Mouse (Mus musculus) common myeloid progenitor, adult 5-6 weeks (primary cell): ENCODE measurements at regions not wholly inside any gene's neighbourhood (a gene's known extent, or its start where the extent isn't known, plus 50 kb on each side); places are given as distances from the start of the nearest gene placed in this dataset.
"Not testable (repeated sequence)": the region's sequence is repeated elsewhere in the genome, so short reads cannot be mapped to it uniquely, and the experiment has no call there.

ENCODE experiments used
- ATAC-seq: replicated peaks from 2 replicates; pipeline ENCODE4 v1.8.0; 2016; ENCODE audit warnings: low read depth, mild to moderate bottlenecking, moderate TSS enrichment, inconsistent platforms; ENCODE audit not compliant: poor library complexity, severe bottlenecking

DNA sequence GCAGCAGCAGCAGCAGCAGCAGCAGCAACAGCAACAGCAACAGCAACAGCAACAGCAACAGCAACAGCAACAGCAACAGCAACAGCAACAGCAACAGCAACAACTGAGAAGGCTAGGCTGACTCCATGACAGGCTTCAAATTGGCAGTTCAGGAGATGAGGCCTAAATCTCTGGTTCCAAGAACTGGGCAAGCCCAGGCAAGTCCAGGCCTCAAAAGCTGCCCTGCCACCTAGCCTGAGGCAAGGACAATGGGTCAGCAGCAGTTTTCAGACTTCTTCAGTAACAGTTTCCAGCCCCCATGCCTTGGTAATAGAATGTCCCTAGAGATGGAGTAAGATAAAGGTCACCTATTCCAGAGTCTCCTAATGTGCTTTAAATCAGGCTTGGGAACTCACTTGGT is 158.1 kb downstream of the Spata19 start:
- ATAC-seq: not testable (repeated sequence)

DNA sequence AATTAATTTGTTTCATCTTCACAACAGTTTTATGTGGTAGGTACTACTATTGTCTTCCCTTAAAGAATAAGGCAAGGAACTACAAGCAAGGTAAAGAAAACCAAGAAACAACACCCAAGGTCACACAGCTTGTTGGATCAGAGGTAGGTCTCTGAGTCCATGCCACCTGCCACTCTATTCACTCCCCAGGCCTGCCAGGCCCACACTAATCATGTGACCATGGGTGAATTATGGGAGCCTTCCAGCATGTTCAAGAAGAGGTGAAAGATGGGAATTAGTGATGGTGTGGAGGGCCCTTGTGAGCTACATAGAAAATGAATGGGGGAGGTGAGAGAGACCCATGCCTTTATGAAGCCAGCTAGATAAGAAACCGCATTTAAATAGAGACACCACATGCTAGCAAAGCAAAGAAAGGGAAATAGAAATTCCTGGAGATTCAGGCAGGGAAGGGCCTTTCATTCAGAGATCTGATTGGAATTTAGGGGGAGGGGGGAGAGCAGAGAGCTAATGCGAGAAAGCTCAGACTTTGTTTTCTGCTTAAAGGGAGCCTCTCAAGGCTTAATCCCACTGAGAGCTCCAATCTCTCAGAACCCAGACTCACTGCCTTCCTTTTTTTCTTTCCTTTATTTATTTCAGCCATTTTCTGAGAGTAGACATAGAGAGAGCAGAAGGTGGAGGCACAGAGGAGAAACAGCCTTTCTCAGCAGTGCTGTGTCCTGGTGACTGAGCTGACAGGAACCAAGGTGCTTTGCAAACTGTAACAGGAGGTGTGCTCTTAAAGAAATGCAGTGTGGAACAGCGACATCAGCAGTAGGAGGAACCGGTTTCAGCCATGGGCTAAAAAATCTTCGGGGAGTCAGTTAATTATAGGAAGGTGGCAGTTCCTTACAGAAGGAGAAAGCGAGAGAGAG is 160.0 kb downstream of the Spata19 start:
- ATAC-seq: no peak

DNA sequence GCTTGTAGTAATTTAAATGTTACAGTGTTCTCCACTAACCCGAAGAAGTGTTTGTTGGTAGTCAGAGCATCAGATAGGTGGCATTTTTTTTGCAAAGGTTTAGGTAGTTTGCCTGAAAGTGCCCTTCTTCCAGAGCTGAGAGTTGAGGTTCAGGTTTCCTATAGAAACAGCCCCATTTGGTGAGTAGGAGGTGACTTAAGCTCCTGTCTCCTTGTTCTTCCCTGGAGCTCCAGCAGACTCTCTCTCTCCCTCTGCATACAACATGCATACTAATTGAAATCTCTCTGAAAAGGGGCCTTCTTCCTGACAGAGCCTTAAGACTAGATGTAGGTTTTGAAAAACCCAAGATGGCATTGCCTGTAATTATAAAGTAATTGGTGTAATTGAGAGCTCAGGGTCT is 161.3 kb downstream of the Spata19 start:
- no peak for ATAC-seq

DNA sequence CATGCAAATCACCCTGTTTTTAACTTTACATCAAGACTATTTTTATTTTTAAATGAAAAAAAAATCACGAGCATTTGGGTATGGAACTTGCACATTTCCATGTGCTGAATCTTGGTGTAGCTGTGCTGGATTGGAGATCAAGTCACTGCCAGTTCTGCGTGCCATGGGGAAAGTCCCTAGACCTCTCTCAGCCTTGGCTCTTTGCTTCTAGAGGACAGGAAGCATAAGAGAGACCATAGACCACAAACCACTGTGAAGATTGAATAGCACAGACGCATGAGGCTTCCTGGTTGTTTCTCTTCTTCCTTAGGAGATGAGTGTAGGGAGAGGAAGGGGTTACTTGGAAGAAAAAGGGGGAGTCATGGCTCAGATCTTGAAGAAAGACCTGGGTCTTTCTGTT is 161.7 kb downstream of the Spata19 start:
- no peak for ATAC-seq

- ATAC-seq: no peak
These were observed 171.9 kb downstream of the Spata19 start for GRCm38 (mm10) chr9:27568372-27569053.

- no peak for ATAC-seq
These were observed 172.4 kb downstream of the Spata19 start for GRCm38 (mm10) chr9:27569054-27569387.

- no peak for ATAC-seq
These were observed 173.3 kb upstream of the Opcml start for GRCm38 (mm10) chr9:27617096-27617839.

DNA sequence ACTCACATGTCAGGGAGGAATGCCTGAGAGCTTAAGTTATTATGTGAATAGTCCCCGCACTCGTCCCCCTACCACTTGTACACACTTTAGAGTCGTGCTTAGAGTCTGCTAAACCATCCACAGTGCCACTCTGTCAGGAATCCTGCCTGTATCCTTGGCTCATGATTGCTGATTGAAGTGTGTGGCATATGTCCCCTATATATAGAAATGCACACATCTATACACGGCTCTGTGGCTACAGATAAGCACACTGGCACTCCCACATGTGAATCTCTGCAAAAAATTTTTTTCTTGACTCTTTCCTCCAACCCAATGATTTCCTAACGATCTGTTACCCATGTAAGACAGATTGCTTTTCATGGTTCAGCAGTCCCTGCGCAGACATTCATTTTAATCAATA is 155.7 kb upstream of the Opcml start:
- ATAC-seq: no peak

GRCm38 (mm10) chr9:27640611-27641010 is 150.0 kb upstream of the Opcml start:
- no peak for ATAC-seq

GRCm38 (mm10) chr9:27643312-27643711 is 147.3 kb upstream of the Opcml start:
- ATAC-seq: no peak

- ATAC-seq: no peak
These were observed 146.7 kb upstream of the Opcml start for GRCm38 (mm10) chr9:27643916-27644315.

- ATAC-seq: no peak
These were observed 145.1 kb upstream of the Opcml start for GRCm38 (mm10) chr9:27645435-27645834.

- no peak for ATAC-seq
These were observed 144.5 kb upstream of the Opcml start for GRCm38 (mm10) chr9:27646100-27646499.

- no peak for ATAC-seq
These were observed 143.6 kb upstream of the Opcml start for GRCm38 (mm10) chr9:27646956-27647355.

- ATAC-seq: no peak
These were observed 132.6 kb upstream of the Opcml start for GRCm38 (mm10) chr9:27658001-27658400.

- ATAC-seq: no peak
These were observed 128.9 kb upstream of the Opcml start for GRCm38 (mm10) chr9:27661431-27662300.

- no peak for ATAC-seq
These were observed 127.3 kb upstream of the Opcml start for GRCm38 (mm10) chr9:27663230-27663629.

- 0 out of 2 replicates have a peak, but pooled peaks have one; percentile 25 for ATAC-seq
These were observed 124.9 kb upstream of the Opcml start for GRCm38 (mm10) chr9:27665659-27666058.

GRCm38 (mm10) chr9:27670032-27670740 is 120.4 kb upstream of the Opcml start:
- no peak for ATAC-seq
